Mouse (Mus musculus): Measurements from ENCODE around the gene Acad11.

Acad11 gene

GRCm38 (mm10) chr9:104080038-104080437, 16.9 kb downstream of the Acad11 start:
- DNase-seq (ENCODE audit: low spot score), result no peak

GRCm38 (mm10) chr9:104085730-104086429, 22.7 kb downstream of the Acad11 start:
- no peak for DNase-seq (ENCODE audit: low spot score)

- DNase-seq (ENCODE audit: low spot score), result no peak
Measured at GRCm38 (mm10) chr9:104088555-104088954, 25.4 kb downstream of the Acad11 start.

- no peak for DNase-seq (ENCODE audit: low spot score)
Measured at GRCm38 (mm10) chr9:104092945-104093344, 29.8 kb downstream of the Acad11 start.

DNA sequence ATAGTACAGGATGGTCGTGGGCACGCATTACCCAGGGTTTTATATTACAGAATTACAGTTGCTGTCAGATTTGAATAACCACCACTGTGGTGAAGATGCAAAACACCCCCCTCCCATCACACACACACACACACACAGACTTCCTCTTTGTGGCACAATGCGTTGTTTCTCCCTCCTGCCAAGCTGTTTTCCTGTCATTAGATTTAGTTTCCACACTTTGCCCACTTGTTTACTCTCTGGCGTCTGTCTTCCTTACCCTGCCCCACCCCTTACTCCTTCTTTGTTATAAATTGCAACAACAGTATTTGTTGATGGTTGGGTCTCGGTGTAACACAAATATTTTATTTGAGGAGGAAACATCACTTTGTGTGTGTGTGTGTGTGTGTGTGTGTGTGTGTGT, 35.1 kb downstream of the Acad11 start:
- no peak for DNase-seq (ENCODE audit: low spot score)

DNA sequence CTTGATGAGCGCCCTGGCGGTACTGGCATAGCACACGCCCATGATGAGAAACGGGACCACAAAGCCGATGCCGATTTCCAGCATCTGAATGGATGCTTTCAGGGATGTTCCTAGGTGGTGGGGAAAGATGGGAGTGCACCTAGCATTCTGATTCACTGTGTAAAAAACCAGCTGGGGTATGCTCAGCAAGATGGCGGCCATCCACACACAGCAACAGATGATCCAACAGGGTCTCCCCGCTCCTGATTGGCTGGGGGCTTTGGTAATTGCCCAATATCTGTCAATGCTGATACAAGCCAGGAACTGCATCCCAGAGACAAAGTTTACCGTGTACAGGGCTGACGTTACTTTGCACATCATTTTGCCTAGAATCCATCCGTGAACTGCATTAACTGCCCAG, 35.9 kb downstream of the Acad11 start:
- DNase-seq (ENCODE audit: low spot score), result no peak

- DNase-seq (ENCODE audit: low spot score), result no peak
Measured at GRCm38 (mm10) chr9:104100822-104101221, 37.6 kb downstream of the Acad11 start.

GRCm38 (mm10) chr9:104101458-104101857, 38.3 kb downstream of the Acad11 start:
- peak; percentile 28 for DNase-seq (ENCODE audit: low spot score)

DNA sequence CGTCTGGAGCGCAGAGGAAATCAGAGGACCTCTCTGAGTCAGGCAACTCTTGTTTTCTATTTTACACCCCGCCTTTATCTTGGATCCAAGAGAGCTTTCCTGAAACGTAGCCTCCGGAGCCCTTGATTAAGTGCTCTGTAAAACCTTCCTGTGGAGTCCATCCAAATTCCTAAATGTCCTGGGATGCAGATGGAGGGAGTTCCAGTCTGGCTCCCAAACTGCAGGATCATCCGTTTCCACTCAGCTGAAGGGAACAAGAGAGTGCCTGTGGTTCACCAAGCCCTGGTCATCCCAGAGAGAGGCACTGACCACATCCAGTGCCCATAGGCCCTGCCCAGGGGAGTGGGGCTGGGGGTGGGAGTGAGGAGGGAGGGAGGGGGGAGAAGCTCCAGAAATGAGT, 39.1 kb downstream of the Acad11 start:
- no peak for DNase-seq (ENCODE audit: low spot score)

- no peak for DNase-seq (ENCODE audit: low spot score)
Measured at GRCm38 (mm10) chr9:104102901-104103300, 39.7 kb downstream of the Acad11 start.

DNA sequence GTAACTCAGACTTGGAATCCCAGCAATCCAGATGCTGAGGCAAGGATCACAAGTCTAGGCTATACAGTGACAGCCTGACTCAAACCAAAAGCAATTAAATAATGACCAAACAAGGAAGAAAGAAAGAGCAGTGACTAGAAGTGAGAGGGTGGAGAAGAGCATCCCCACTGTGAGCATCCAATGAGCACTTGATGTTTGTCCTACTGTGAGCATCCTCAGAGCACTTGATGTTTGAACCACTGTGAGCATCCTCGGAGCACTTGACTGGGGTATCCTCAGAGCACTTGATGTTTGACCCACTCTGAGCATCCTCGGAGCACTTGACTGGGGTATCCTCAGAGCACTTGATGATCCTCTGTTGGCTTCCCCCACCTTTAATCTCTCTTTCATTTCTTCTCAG, 41.8 kb downstream of the Acad11 start:
- DNase-seq (ENCODE audit: low spot score), result no peak

- DNase-seq (ENCODE audit: low spot score), result no peak
Measured at GRCm38 (mm10) chr9:104106930-104107329, 43.8 kb downstream of the Acad11 start.

DNA sequence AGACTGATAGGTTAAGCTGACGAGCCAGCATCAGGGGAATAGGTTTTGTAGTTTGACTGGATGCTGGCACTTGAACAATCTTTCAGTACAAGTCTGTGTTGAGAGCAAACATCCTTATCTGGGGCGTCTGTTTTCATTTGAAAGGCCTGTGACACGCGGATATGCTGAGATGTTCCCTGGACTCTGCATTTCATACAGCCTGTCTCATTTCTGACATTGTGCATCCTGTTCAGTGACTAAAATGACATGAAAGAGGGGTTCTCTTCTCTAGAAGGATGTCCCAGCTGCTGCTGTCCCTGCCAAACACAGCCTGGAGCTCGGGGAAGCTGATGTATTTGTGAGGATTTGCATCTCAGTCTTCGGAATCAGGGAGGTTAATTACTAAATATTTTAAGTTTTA, 44.3 kb downstream of the Acad11 start:
- no peak for DNase-seq (ENCODE audit: low spot score)

GRCm38 (mm10) chr9:104108571-104109143, 45.5 kb downstream of the Acad11 start:
- no peak for DNase-seq (ENCODE audit: low spot score)

GRCm38 (mm10) chr9:104109151-104109550, 46.0 kb downstream of the Acad11 start:
- DNase-seq (ENCODE audit: low spot score), result no peak

- DNase-seq (ENCODE audit: low spot score), result no peak
Measured at GRCm38 (mm10) chr9:104123101-104123500, 59.9 kb downstream of the Acad11 start.

- DNase-seq (ENCODE audit: low spot score), result no peak
Measured at GRCm38 (mm10) chr9:104123622-104124021, 60.4 kb downstream of the Acad11 start.

- no peak for DNase-seq (ENCODE audit: low spot score)
Measured at GRCm38 (mm10) chr9:104126833-104127232, 63.7 kb downstream of the Acad11 start, which contains the start of gene Ackr4. Ackr4 (minus strand) TSS chr9:104126933.

DNA sequence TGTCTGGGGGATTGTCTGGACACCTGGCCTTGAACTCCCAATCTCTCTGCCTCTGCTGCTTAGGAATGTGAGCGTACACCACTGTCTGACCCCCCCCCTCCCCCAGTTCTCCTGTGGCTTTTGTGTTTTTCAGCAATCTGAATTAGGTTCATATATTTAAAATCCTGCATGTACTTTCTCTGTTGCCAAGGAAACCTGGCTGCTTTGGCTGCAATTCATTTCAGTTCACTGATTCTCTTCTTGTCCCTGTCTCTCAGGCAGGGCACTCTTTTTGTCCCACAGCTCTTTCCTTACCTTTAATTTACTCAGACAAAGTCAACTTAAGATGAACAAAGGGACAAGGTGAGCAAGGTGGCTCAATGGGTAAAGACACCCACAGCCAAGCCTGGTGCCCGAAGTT, 64.9 kb downstream of the Acad11 start:
- DNase-seq (ENCODE audit: low spot score), result no peak

DNA sequence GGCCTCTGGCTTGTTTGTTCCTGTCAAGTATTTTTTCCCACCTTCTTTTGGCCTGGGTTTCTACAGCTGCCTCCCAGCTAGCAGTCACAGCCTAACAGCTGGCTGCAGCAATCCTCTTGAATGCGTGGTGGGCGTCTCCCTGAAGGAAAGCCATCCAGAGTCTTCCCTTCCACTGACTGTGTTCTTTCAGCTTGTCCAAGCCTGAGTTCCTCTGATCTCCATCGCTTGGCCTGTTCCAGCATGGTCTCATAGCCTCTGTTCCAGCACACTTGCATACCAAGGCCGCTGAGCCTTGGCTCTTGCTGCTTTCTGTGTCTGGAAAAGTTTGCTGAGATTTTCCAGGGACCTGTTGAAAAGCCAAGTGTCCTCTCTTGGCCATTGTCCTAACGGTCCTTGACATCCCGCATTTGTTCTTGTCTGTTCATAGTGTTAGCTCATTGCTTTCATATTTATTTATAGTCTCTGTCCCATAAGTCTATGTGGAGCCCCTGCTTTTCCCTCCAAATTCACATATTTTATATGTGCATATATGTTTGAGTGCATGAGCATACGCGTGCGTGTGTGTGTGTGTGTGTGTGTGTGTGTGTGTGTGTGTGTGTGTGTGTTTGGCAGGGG, 67.1 kb downstream of the Acad11 start:
- DNase-seq (ENCODE audit: low spot score), result no peak

- no peak for DNase-seq (ENCODE audit: low spot score)
Measured at GRCm38 (mm10) chr9:104140351-104140750, 77.2 kb downstream of the Acad11 start.

GRCm38 (mm10) chr9:104142805-104143204, 79.6 kb downstream of the Acad11 start:
- DNase-seq (ENCODE audit: low spot score), result no peak

GRCm38 (mm10) chr9:104144314-104144996, 81.3 kb downstream of the Acad11 start:
- no peak for DNase-seq (ENCODE audit: low spot score)

All from ovary, adult 18-20 months (tissue).